In genomic region chr9:46215338-46216322, GRCm38 (mm10) we compare ENCODE assay signal across 11 mouse cellular contexts. TPM values are rescaled to one million over a fixed set of nuclear protein-coding genes. Genes with fewer than 3 reads are reported as not detected.
A peak's percentile ranks its signal among the peaks of the same experiment; 100 is the strongest.
DNase-seq lines count a peak whose midpoint lies in the region; ATAC-seq lines count a peak whose summit lies in the region.
"Had no signal": no experiment of that assay in that cellular context is flagged by ENCODE, and none has a peak within 500 bp of the region (broad histone marks: within the 10 kb centered on the region; RNA-seq: fewer than 3 reads in every experiment).

No protein-coding gene starts in this region.

- DNase-seq in frontal cortex, postnatal 36 days (ENCODE audit: low spot score in 2 of 2), result peak; percentile 27 to 30
- DNase-seq in frontal cortex, postnatal 14 days (ENCODE audit: low spot score in 2 of 2), result no peak
- DNase-seq in lung, postnatal 25 days (ENCODE audit: low spot score), result peak; percentile 8
- DNase-seq in lung, postnatal 4 days, result no peak
- no peak for DNase-seq in midbrain, embryonic 11.5 days (ENCODE audit: low spot score, missing footprints)

- H3K36me3 ChIP-seq in heart, embryonic 13.5 days, result peaks cover 64% of the 10 kb centered on the region
- peaks cover 22% of the 10 kb centered on the region; the same call in 1 of the 2 replicates for H3K36me3 ChIP-seq in stomach, embryonic 16.5 days (ENCODE audit: control insufficient read depth, insufficient read depth, low read length)
- H3K36me3 ChIP-seq in hindbrain, embryonic 12.5 days, result peaks cover 54% of the 10 kb centered on the region
- H3K36me3 ChIP-seq in midbrain, embryonic 11.5 days (ENCODE audit: control insufficient read depth, insufficient read depth, low read length), result peaks cover 7% of the 10 kb centered on the region; the same call in 1 of the 2 replicates

- ATAC-seq in heart, embryonic 13.5 days (ENCODE audit: extremely low read depth, insufficient number of reproducible peaks, low FRiP score, low TSS enrichment), result no peak
- ATAC-seq in stomach, embryonic 16.5 days (ENCODE audit: insufficient read depth, low FRiP score), result no peak
- ATAC-seq in hindbrain, embryonic 12.5 days (ENCODE audit: low FRiP score), result no peak
- ATAC-seq in midbrain, embryonic 11.5 days (ENCODE audit: low FRiP score), result no peak

- no peak overlapping the region for H3K4me3 ChIP-seq in heart, embryonic 13.5 days
- H3K4me3 ChIP-seq in stomach, embryonic 16.5 days (replicated peaks; ENCODE audit: low read length), result no peak overlapping the region
- no peak overlapping the region for H3K4me3 ChIP-seq in hindbrain, embryonic 12.5 days
- no peak overlapping the region for H3K4me3 ChIP-seq in midbrain, embryonic 11.5 days (ENCODE audit: low read depth, low read length)
- H3K4me3 ChIP-seq: limb, embryonic 12.5 days had no signal

- H3K9me3 ChIP-seq in heart, embryonic 13.5 days, result no peaks in the 10 kb centered on the region
- H3K9me3 ChIP-seq in stomach, embryonic 16.5 days (replicated peaks; ENCODE audit: control insufficient read depth, low read length), result no peaks in the 10 kb centered on the region
- no peaks in the 10 kb centered on the region for H3K9me3 ChIP-seq in hindbrain, embryonic 12.5 days (replicated peaks)
- no peaks in the 10 kb centered on the region for H3K9me3 ChIP-seq in midbrain, embryonic 11.5 days (ENCODE audit: control insufficient read depth, low read length)
- H3K9me3 ChIP-seq: limb, embryonic 12.5 days had no signal

- H3K4me2 ChIP-seq in heart, embryonic 13.5 days, result no peak overlapping the region
- no peak overlapping the region for H3K4me2 ChIP-seq in stomach, embryonic 16.5 days (ENCODE audit: low read depth, low read length)
- no peak overlapping the region for H3K4me2 ChIP-seq in hindbrain, embryonic 12.5 days (replicated peaks)
- H3K4me2 ChIP-seq in midbrain, embryonic 11.5 days, result no peak overlapping the region
- H3K4me2 ChIP-seq: limb, embryonic 12.5 days had no signal

- 24% methylated on average over 11 of the region's 11 CpGs for WGBS in heart, embryonic 13.5 days
- WGBS in stomach, embryonic 16.5 days, result 49% methylated on average over 11 of the region's 11 CpGs
- 84% methylated on average over 11 of the region's 11 CpGs for WGBS in hindbrain, embryonic 12.5 days
- 80% methylated on average over 11 of the region's 11 CpGs for WGBS in midbrain, embryonic 11.5 days

- no peaks in the 10 kb centered on the region for H3K27me3 ChIP-seq in heart, embryonic 13.5 days (replicated peaks)
- no peaks in the 10 kb centered on the region for H3K27me3 ChIP-seq in stomach, embryonic 16.5 days (ENCODE audit: control insufficient read depth, insufficient read depth, low read length)
- no peaks in the 10 kb centered on the region for H3K27me3 ChIP-seq in hindbrain, embryonic 12.5 days
- H3K27me3 ChIP-seq in midbrain, embryonic 11.5 days (ENCODE audit: control insufficient read depth, insufficient read depth, low read length), result no peaks in the 10 kb centered on the region
- H3K27me3 ChIP-seq: CH12.LX; limb, embryonic 12.5 days had no signal

- H3K27ac ChIP-seq in heart, embryonic 13.5 days (replicated peaks), result peak overlapping the region; percentile 13; the same call in 1 of the 2 replicates
- peak overlapping the region; percentile 51; the same call in 1 of the 2 replicates for H3K27ac ChIP-seq in stomach, embryonic 16.5 days (ENCODE audit: low read length)
- H3K27ac ChIP-seq in hindbrain, embryonic 12.5 days, result no peak overlapping the region
- H3K27ac ChIP-seq in midbrain, embryonic 11.5 days (ENCODE audit: low read depth, low read length), result no peak overlapping the region
- H3K27ac ChIP-seq: limb, embryonic 12.5 days had no signal

- H3K4me1 ChIP-seq in heart, embryonic 13.5 days, result peaks cover 25% of the 10 kb centered on the region
- H3K4me1 ChIP-seq in stomach, embryonic 16.5 days (ENCODE audit: control insufficient read depth, insufficient read depth, low read length), result peaks cover 8% of the 10 kb centered on the region
- no peaks in the 10 kb centered on the region for H3K4me1 ChIP-seq in hindbrain, embryonic 12.5 days
- H3K4me1 ChIP-seq in midbrain, embryonic 11.5 days (ENCODE audit: control insufficient read depth, insufficient read depth, low read length), result no peaks in the 10 kb centered on the region; the same call in 1 of the 2 replicates
- H3K4me1 ChIP-seq: limb, embryonic 12.5 days had no signal

- 0 out of 2 replicates have a peak overlapping the region, but pooled peaks have one; percentile 4 for H3K9ac ChIP-seq in heart, embryonic 13.5 days
- no peak overlapping the region for H3K9ac ChIP-seq in stomach, embryonic 16.5 days (ENCODE audit: low read length)
- H3K9ac ChIP-seq in hindbrain, embryonic 12.5 days, result no peak overlapping the region
- no peak overlapping the region for H3K9ac ChIP-seq in midbrain, embryonic 11.5 days (ENCODE audit: low read length)
- H3K9ac ChIP-seq: limb, embryonic 12.5 days had no signal

RNA-seq across cellular contexts. Expression of gene Apoa1, which starts 12.8 kb away (rescaled TPM):
- 11.2 and 68.6 TPM in 2 replicates for polyA plus RNA-seq in heart, embryonic 13.5 days (2015; fragmentation: Nextera tagmentation; extraction: Ambion mirVana)
- polyA plus RNA-seq in stomach, embryonic 16.5 days (2015; fragmentation: Nextera tagmentation; extraction: Ambion mirVana), result 510 and 643 TPM in 2 replicates
- 1.7 and 1.8 TPM in 2 replicates for polyA plus RNA-seq in hindbrain, embryonic 12.5 days (2016; fragmentation: Nextera tagmentation; extraction: Ambion mirVana)
- polyA plus RNA-seq in midbrain, embryonic 11.5 days (2014; fragmentation: Nextera tagmentation; extraction: Ambion mirVana), result 0.68 and 1.00 TPM in 2 replicates

RNA-seq across cellular contexts. Expression of gene Apoc3, which starts 19.8 kb away (rescaled TPM):
- polyA plus RNA-seq in heart, embryonic 13.5 days (2015; fragmentation: Nextera tagmentation; extraction: Ambion mirVana), result not detected in 2 replicates
- polyA plus RNA-seq in stomach, embryonic 16.5 days (2015; fragmentation: Nextera tagmentation; extraction: Ambion mirVana), result 64.3 and 64.4 TPM in 2 replicates
- polyA plus RNA-seq in hindbrain, embryonic 12.5 days (2016; fragmentation: Nextera tagmentation; extraction: Ambion mirVana), result not detected in 2 replicates
- not detected in 2 replicates for polyA plus RNA-seq in midbrain, embryonic 11.5 days (2014; fragmentation: Nextera tagmentation; extraction: Ambion mirVana)
- polyA plus RNA-seq: heart, embryonic 14.5 days; limb, embryonic 12.5 days had no signal

RNA-seq across cellular contexts. Expression of gene Apoa4, which starts 24.9 kb away (rescaled TPM):
- polyA plus RNA-seq in heart, embryonic 13.5 days (2015; fragmentation: Nextera tagmentation; extraction: Ambion mirVana), result not detected in 2 replicates
- polyA plus RNA-seq in stomach, embryonic 16.5 days (2015; fragmentation: Nextera tagmentation; extraction: Ambion mirVana), result 196 and 228 TPM in 2 replicates
- not detected in 2 replicates for polyA plus RNA-seq in hindbrain, embryonic 12.5 days (2016; fragmentation: Nextera tagmentation; extraction: Ambion mirVana)
- polyA plus RNA-seq in midbrain, embryonic 11.5 days (2014; fragmentation: Nextera tagmentation; extraction: Ambion mirVana), result not detected in 2 replicates
- polyA plus RNA-seq: heart, embryonic 14.5 days; limb, embryonic 12.5 days had no signal

RNA-seq across cellular contexts. Expression of gene Apoa5, which starts 52.8 kb away (rescaled TPM):
- polyA plus RNA-seq in heart, embryonic 13.5 days (2015; fragmentation: Nextera tagmentation; extraction: Ambion mirVana), result not detected in 2 replicates
- 0.49 TPM in 1 of 2 replicates, not detected in the other for polyA plus RNA-seq in stomach, embryonic 16.5 days (2015; fragmentation: Nextera tagmentation; extraction: Ambion mirVana)
- polyA plus RNA-seq in hindbrain, embryonic 12.5 days (2016; fragmentation: Nextera tagmentation; extraction: Ambion mirVana), result 0.19 TPM in 1 of 2 replicates, not detected in the other
- 0.15 TPM in 1 of 2 replicates, not detected in the other for polyA plus RNA-seq in midbrain, embryonic 11.5 days (2014; fragmentation: Nextera tagmentation; extraction: Ambion mirVana)
- polyA plus RNA-seq: heart, embryonic 14.5 days had no signal

RNA-seq across cellular contexts. Expression of gene Zpr1, which starts 57.2 kb away (rescaled TPM):
- 33.4 and 36.2 TPM in 2 replicates for polyA plus RNA-seq in heart, embryonic 13.5 days (2015; fragmentation: Nextera tagmentation; extraction: Ambion mirVana)
- 48.5 and 51.8 TPM in 2 replicates for polyA plus RNA-seq in stomach, embryonic 16.5 days (2015; fragmentation: Nextera tagmentation; extraction: Ambion mirVana)
- polyA plus RNA-seq in hindbrain, embryonic 12.5 days (2016; fragmentation: Nextera tagmentation; extraction: Ambion mirVana), result 55.0 and 59.8 TPM in 2 replicates
- polyA plus RNA-seq in midbrain, embryonic 11.5 days (2014; fragmentation: Nextera tagmentation; extraction: Ambion mirVana), result 59.3 and 62.0 TPM in 2 replicates

Comparison
In these comparisons a context has a peak if more than half of its experiments do, and no peak if none do; other contexts are left out.
1. DNase-seq: peak in frontal cortex, postnatal 36 days (2 of 2) and lung, postnatal 25 days (single experiment); none in frontal cortex, postnatal 14 days (0 of 2), lung, postnatal 4 days (0 of 2) and midbrain, embryonic 11.5 days (single experiment).
2. H3K27ac ChIP-seq: peak in heart, embryonic 13.5 days (single experiment) and stomach, embryonic 16.5 days (single experiment); none in hindbrain, embryonic 12.5 days (single experiment) and midbrain, embryonic 11.5 days (single experiment).
3. RNA of gene Apoc3, which starts 19.8 kb away (polyA plus RNA-seq): 64.3 to 64.4 TPM in stomach, embryonic 16.5 days; not detected in heart, embryonic 13.5 days, not detected in hindbrain, embryonic 12.5 days and not detected in midbrain, embryonic 11.5 days; every median in the first group is over 10 times any median in the second.
4. RNA of gene Apoa4, which starts 24.9 kb away (polyA plus RNA-seq): 196 to 228 TPM in stomach, embryonic 16.5 days; not detected in heart, embryonic 13.5 days, not detected in hindbrain, embryonic 12.5 days and not detected in midbrain, embryonic 11.5 days; every median in the first group is over 100 times any median in the second.